Mouse (Mus musculus) spleen, embryonic (tissue): ENCODE measurements at regions not wholly inside any gene's neighbourhood (a gene's known extent, or its start where the extent isn't known, plus 50 kb on each side); places are given as distances from the start of the nearest gene placed in this dataset.

ENCODE experiments used
- CTCF ChIA-PET: fragments of 350-600 bp; sonication (Branson Sonifier 250); formaldehyde crosslinking; loops from one replicate; lab custom pipeline; 2022; lab: Charles Lee

DNA sequence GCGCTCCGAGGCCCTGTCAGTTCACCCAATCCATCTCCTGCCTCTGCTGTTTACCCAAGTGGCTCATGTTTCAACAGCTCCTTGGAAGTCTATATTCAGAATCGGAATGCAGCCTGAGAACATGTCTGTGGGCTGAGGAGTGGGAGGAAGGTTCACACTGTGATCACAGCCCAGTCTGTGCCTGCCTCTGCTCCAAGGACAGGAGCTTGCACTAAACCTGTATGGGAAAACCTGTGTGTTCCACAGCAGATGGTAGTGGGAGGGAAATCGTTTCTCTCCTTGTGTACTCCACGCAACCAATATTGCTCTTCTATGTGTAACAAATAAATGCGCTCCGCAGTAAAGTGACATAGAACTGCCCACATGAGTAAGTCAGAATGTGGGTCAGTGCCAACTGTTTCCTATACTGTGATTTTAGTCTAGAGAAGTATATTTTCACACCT is 514.0 kb upstream of the Epha7 start:
- CTCF ChIA-PET = no interaction called here

DNA sequence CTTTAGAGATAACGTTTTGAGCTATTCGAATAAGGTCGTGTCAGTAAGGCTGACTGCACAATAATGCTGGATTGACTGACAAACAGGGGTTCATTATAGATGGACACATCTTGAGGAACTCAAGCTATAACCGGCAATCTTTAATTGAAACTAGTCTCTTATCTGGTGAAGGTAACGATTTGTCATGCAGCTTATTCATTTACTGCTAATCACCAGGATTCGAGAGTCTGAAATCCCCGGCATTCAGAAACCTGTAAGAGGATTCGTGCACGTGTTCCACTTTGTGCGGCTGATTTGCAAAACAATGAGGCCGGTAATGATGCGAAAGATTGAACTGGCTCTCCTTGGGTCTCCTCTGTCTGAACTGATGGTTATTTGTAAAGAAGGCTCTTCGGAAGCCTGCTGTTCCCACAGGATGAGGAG is 512.9 kb upstream of the Epha7 start:
- CTCF ChIA-PET = no interaction called here

- CTCF ChIA-PET = no interaction called here
Observed at GRCm38 (mm10) chr4:28301686-28302085, 511.2 kb upstream of the Epha7 start.

DNA sequence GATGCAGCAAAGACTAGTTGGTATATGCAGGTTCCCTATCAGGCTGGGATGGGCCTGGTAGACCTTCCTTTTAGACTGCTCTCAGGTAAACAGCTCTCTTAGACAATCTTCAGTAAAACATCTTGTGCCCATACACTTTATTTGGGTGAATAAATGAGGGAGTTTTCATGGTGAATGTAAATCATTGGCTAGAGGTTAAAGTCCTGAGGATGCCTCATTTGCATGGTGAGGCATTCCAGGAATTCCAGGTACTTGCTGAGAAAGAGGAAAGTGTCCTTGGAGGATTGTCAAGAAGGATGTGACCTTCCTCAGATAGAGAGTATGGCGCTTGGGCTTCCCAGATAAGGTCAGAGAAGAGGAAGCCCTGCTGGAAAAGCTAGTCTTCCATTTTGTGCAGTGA is 481.9 kb upstream of the Epha7 start:
- CTCF ChIA-PET = no interaction called here

- CTCF ChIA-PET = no interaction called here
Observed at GRCm38 (mm10) chr4:28364566-28364965, 448.4 kb upstream of the Epha7 start.

DNA sequence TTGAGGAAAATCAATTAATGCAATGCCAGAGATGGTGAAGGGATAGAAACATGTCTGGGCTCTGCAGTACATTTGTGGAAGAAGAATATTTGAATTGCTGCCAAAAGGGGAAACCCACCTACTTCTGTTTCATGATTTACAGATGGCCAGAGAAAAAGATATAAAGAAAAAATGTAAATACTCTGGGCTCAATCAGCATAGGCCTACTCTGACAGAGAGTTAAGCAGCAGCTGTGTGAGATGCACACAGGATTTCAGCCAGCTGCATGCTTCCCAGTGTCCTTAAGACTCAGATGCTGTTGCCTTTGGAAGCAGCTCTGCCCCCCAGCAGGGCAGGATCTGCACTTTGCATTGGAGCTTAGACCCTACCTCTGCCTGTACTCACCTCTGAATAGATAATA is 435.8 kb upstream of the Epha7 start:
- CTCF ChIA-PET = no interaction called here

DNA sequence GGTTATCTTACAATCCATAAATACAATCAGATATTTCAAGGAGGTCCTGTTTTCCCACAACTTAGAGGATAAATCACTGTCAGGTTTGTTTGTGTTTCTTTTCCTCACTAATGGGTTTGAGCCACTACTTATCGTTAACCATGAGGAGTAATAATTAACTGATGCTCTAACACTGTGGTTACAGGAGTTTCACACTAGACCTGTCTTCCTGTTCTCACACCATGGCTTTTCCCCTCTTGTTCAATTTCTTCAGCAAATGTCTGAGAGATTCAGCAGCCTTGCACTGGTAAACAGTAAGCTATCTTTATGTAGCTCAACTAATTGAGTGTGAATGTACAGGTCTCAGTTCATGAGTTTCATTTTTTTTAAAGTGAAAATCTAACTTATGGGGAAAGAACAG is 434.3 kb upstream of the Epha7 start:
- CTCF ChIA-PET = no interaction called here

GRCm38 (mm10) chr4:28424341-28424740 is 388.6 kb upstream of the Epha7 start:
- CTCF ChIA-PET = no interaction called here

DNA sequence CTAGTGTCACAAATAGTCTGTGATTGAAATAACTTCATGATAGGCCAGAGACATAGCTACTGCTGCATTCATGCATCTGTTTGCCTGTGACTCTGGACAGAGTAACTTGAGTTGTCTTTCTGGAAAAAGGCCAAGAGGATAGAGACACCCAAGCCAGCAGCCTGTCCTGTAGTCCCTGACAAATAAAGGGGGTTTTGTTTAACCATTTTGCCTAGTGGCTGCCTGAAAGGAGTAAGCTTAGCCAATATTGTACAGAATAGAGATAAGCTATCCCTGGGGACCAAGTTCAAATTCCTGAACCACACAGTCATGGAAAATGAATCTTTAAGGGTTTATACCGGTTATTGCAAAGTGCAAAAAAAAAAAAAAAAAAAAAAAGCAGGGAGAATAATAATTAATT is 372.8 kb upstream of the Epha7 start:
- CTCF ChIA-PET = no interaction called here

- CTCF ChIA-PET = no interaction called here
Observed at GRCm38 (mm10) chr4:28453111-28453510, 359.8 kb upstream of the Epha7 start.

GRCm38 (mm10) chr4:28456312-28456711 is 356.6 kb upstream of the Epha7 start:
- CTCF ChIA-PET = interaction anchor here (0.6 kb wide), 1 partner anchor 11 kb away, joined by 4 read pairs; no protein-coding TSS in a partner anchor
